Mouse (Mus musculus) G1E (cell line): Measurements from ENCODE around the gene Dhx37.

Experiments used
- CTCF ChIP-seq: IDR thresholded peaks from 2 replicates; pipeline ENCODE4 v1.5.1; 2012; ENCODE audit warnings: low read depth, low read length, inconsistent platforms, mixed read lengths
- GATA1 ChIP-seq: IDR thresholded peaks from 2 replicates; pipeline ENCODE4 v1.6.1; 2012; ENCODE audit warnings: borderline replicate concordance, low read length, inconsistent platforms, mixed read lengths
- GATA2 ChIP-seq: IDR thresholded peaks from 2 replicates; pipeline ENCODE4 v1.6.1; 2012; ENCODE audit warnings: low read depth, low read length, inconsistent platforms, borderline replicate concordance
- POLR2AphosphoS5 ChIP-seq: IDR thresholded peaks from 2 replicates; pipeline ENCODE4 v1.6.1; 2012; ENCODE audit warnings: low read depth, low read length, inconsistent platforms; ENCODE audit not compliant: insufficient replicate concordance
- TAL1 ChIP-seq: conservative IDR thresholded peaks from 2 replicates; pipeline ENCODE4 v1.6.1; 2012; ENCODE audit warnings: low read depth, low read length, inconsistent platforms, mixed read lengths

GRCm38 (mm10) chr5:125377214-125377613 is 56.7 kb downstream of the Dhx37 start:
- TF ChIP-seq TAL1 (no peak), CTCF (no peak), GATA1 (no peak), GATA2 (no peak), POLR2AphosphoS5 (no peak)
